Mouse (Mus musculus): ENCODE results near the gene Ptprcap.

The Ptprcap gene

GRCm38 (mm10) chr19:4166678-4167476 lies 13.5 kb downstream of the Ptprcap start:
- no peak for DNase-seq (ENCODE audit: low read depth)

- DNase-seq (ENCODE audit: low read depth) = peak; percentile 99
Observed at GRCm38 (mm10) chr19:4169378-4169784, 16.0 kb downstream of the Ptprcap start.

GRCm38 (mm10) chr19:4169810-4170209 lies 16.4 kb downstream of the Ptprcap start:
- no peak for DNase-seq (ENCODE audit: low read depth)

- no peak for DNase-seq (ENCODE audit: low read depth)
Observed at GRCm38 (mm10) chr19:4170723-4171392, 17.5 kb downstream of the Ptprcap start.

GRCm38 (mm10) chr19:4171393-4172290 lies 18.2 kb downstream of the Ptprcap start:
- DNase-seq (ENCODE audit: low read depth) = no peak

- DNase-seq (ENCODE audit: low read depth) = no peak
Observed at GRCm38 (mm10) chr19:4172925-4173324, 19.5 kb downstream of the Ptprcap start.

GRCm38 (mm10) chr19:4175368-4175947 lies 22.1 kb downstream of the Ptprcap start, which contains the start of gene Carns1:
Gene Carns1, minus strand, starts transcription at chr19:4175479.
- no peak for DNase-seq (ENCODE audit: low read depth)

- DNase-seq (ENCODE audit: low read depth) = no peak
Observed at GRCm38 (mm10) chr19:4180411-4180810, 27.0 kb downstream of the Ptprcap start.

GRCm38 (mm10) chr19:4181892-4182291 lies 28.5 kb downstream of the Ptprcap start:
- DNase-seq (ENCODE audit: low read depth) = peak; percentile 77

GRCm38 (mm10) chr19:4183689-4184088 lies 30.3 kb downstream of the Ptprcap start:
- DNase-seq (ENCODE audit: low read depth) = no peak

- peak; percentile 88 for DNase-seq (ENCODE audit: low read depth)
Observed at GRCm38 (mm10) chr19:4184976-4185975, 31.9 kb downstream of the Ptprcap start.

GRCm38 (mm10) chr19:4187303-4187702 lies 33.9 kb downstream of the Ptprcap start:
- no peak for DNase-seq (ENCODE audit: low read depth)

- peak; percentile 63 for DNase-seq (ENCODE audit: low read depth)
Observed at GRCm38 (mm10) chr19:4189051-4189620, 35.7 kb downstream of the Ptprcap start.

GRCm38 (mm10) chr19:4190831-4191334 lies 37.5 kb downstream of the Ptprcap start, which contains the start of gene Tbc1d10c:
Gene Tbc1d10c, minus strand, starts transcription at chr19:4191284.
- peak; percentile 86 for DNase-seq (ENCODE audit: low read depth)

- DNase-seq (ENCODE audit: low read depth) = peak; percentile 97
Observed at GRCm38 (mm10) chr19:4191528-4192250, 38.3 kb downstream of the Ptprcap start, which contains the start of gene Ppp1ca. Gene Ppp1ca, plus strand, starts transcription at chr19:4192065.

GRCm38 (mm10) chr19:4192251-4192985 lies 39.0 kb downstream of the Ptprcap start:
- no peak for DNase-seq (ENCODE audit: low read depth)

- no peak for DNase-seq (ENCODE audit: low read depth)
Observed at GRCm38 (mm10) chr19:4193129-4193528, 39.7 kb downstream of the Ptprcap start.

- DNase-seq (ENCODE audit: low read depth) = peak; percentile 44
Observed at GRCm38 (mm10) chr19:4194021-4194724, 40.8 kb downstream of the Ptprcap start.
